Mouse (Mus musculus) 3134 (cell line): ENCODE results near the gene Olfr766-ps1.
"Not testable (repeated sequence)": the region's sequence is repeated elsewhere in the genome, so short reads cannot be mapped to it uniquely, and the experiment has no call there.

Experiments
- DNase-seq: peaks from one replicate; pipeline ENCODE4 v3.0.0-alpha.2; 2011; ENCODE audit warnings: low spot score; ENCODE audit not compliant: insufficient read length; ENCODE audit errors: extremely low read depth

Gene Olfr766-ps1

DNA sequence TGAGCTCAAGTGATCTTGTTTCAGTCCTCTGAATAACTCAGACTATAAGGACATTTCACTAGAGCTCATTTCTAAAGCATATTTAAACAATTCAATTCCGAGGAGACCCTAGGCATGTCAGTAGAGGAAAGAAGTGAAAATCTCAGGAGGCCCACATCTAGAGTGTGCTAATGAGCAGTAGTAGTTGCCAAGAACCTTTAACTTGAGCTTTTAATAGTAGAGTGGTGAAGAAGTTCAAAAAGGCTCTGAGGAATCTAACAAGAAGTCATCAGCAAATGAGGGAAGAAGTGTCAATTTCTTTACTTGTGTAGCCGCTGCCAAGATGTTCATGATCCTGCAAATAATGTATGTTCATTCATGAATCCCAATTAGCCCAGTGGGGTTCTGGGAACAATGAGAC is at the start of gene Olfr766-ps1:
Olfr766-ps1 (minus strand) TSS at position 101 of the 400 bp plus-strand sequence.
- DNase-seq: no peak

DNA sequence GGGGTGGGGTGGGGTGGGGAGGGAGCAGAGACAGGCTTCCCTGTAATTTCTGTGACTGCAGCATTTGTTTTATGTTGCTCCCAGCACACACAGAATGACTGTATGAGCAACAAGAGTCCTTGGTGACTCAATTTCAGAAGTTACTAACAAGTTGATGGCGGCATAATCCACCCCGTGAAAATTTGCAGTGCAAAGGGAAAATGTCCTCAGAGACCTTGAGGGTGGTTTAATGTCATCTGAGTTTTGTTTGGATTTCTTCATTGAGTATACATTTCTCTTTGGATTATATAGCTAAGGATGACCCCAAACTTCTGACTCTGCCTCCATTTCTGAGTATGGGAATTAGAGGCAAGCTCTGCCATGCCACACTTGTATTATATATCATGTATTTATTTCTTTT is 49.0 kb upstream of the Olfr766-ps1 start, which contains the start of gene Olfr769:
Olfr769 (minus strand) TSS at position 101 of the 400 bp plus-strand sequence.
- DNase-seq: no peak

DNA sequence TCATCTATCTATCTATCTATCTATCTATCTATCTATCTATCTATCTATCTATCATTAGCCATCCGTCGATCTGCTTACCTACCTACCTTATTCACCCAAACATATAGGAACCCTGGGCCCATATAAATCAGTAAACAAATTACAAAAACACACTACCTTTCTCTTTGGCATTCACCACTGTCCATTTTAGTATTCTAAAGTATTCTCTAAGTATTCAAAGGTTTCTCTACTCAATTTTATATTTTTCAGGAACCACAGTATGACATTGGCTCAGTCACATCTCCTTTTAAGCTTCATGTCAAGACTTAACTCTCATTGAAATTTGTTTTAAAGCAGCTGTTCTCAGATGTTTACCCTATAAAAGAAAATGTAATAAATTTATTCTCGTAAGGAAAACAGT is 46.4 kb upstream of the Olfr766-ps1 start:
- DNase-seq: no peak

DNA sequence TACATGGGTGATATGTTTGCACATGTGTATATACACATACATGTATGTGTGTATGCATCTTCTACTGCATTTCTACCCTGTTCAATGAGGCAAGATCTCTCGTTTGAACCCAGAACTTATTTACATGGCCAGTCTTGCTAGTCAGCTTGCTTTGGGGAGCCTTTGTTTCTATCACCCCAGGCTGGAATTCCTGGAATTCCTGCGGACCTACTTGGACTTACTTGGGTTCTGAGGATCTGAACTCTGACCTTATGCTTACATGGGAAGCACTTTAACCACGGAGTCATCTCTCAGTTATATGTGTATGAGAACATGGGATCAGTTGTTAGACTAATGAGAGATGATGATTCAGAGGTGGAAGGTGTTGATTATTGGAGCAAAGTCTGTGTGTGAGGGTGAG is 32.5 kb upstream of the Olfr766-ps1 start:
- DNase-seq: no peak

DNA sequence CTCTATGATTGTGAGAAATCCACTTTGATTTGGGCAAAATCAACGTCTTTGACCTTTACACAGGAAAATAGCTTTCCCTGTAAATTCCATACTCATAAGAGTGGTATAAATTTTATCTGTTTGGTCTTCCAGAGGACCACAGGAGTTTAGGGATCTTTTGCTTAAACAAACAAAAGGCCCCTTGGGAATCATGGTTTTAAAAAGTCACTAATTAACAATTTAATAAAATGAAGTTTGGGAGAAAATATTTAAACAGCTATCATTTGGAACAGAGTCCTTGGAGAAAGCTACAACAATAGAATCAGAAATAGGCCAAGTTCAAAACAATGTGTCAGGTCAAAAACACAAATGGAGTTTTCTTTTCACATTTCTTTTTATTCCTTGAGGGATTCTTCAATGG is 30.5 kb upstream of the Olfr766-ps1 start, which contains the start of gene Olfr768:
Olfr768 (minus strand) TSS at position 101 of the 400 bp plus-strand sequence.
- no peak for DNase-seq

DNA sequence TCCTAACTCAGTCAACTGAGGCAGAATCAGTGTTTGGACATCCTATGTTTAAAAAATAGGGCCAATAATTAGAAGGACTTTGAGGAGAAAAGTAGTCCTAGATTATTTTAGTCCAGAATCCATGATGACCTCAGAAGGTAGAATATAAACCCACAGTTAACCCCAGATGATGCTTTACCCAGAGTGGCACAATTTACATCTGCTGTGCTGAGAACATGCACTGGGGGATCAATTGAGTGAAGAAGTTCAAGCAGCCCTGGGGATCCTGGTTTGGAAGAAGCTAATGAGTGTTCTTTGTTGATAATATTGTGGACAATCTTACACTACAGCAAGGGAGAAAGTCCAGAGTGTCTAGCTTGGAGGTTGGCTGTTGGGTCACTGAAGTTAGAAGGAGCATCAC is 14.0 kb upstream of the Olfr766-ps1 start, which contains the start of gene Olfr767:
Olfr767 (minus strand) TSS at position 101 of the 400 bp plus-strand sequence.
- not testable (repeated sequence) for DNase-seq

DNA sequence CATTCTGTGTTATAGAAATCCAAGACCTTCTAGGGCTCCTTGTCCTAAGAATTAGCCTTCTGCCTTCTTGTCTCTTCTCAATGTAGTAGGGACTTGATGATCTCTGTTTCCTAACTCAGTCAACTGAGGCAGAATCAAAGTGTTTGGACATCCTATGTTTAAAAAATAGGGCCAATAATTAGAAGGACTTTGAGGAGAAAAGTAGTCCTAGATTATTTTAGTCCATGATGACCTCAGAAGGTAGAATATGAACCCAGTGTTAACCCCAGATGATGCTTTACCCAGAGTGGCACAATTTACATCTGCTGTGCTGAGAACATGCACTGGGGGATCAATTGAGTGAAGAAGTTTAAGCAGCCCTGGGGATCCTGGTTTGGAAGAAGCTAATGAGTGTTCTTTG is 18.9 kb downstream of the Olfr766-ps1 start, which contains the start of gene Olfr765:
Olfr765 (minus strand) TSS at position 101 of the 400 bp plus-strand sequence.
- not testable (repeated sequence) for DNase-seq

DNA sequence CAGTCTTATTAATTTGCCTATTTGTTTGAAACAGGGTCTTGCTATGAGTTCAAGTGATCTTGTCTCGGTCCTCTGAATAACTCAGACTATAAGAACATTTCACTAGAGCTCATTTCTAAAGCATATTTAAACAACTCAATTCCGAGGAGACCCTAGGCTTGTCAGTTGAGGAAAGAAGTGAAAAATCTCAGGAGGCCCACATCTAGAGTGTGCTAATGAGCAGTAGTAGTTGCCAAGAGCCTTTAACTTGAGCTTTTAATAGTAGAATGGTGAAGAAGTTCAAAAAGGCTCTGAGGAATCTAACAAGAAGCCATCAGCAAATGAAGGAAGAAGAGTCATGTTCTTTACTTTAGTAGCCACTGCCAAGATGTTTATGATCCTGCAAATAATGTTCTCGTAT is 29.0 kb downstream of the Olfr766-ps1 start, which contains the start of gene Olfr764-ps1:
Olfr764-ps1 (minus strand) TSS at position 101 of the 400 bp plus-strand sequence.
- no peak for DNase-seq

DNA sequence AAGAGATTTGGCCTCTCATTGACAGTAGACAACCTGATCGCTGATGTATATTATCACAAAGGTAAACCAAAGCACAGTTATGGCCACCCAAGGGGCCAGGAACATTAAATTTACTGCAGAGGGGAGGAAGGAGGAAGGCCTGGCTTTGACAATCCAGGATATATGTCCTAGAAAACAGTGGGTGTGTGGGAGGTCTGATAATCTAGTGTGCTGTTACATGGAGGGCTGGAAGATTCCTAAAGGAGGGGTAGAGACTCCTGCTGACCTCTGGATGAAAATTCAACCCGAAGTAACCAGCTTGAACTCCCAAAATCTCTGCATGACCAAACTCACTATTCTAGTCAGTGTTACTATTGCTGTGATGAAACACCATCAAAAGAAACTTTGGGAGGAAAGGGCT is 40.4 kb downstream of the Olfr766-ps1 start:
- DNase-seq: no peak

DNA sequence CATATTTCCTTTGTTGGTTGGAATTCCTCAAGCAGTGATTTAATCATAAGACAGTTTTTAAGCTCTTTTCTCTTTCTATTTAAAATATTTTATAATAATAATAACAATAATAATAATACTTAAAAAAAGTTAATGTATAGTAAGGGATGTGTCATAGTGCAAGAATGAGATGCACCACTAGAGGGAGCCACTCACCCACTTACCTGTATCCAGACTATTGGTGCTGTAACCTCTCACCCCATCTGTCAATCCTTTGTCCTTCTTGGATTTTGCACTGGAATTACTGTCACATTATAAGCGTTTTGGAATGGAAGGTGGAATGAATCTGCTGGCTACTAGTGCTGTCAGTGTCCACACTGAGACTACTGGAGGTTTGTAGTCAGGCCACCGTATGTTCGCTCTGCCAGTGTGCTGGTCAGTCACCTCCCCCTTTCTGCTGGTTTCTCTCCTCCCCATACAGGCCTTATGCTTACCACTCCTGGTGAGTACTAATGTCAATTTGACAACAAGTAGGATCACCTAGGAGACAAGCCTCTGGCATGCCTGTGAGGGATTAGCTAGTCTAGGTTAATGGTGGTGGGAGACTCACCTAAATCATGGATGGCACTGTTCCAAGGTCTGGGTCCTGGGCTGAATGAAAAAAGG is 42.6 kb downstream of the Olfr766-ps1 start:
- no peak for DNase-seq

DNA sequence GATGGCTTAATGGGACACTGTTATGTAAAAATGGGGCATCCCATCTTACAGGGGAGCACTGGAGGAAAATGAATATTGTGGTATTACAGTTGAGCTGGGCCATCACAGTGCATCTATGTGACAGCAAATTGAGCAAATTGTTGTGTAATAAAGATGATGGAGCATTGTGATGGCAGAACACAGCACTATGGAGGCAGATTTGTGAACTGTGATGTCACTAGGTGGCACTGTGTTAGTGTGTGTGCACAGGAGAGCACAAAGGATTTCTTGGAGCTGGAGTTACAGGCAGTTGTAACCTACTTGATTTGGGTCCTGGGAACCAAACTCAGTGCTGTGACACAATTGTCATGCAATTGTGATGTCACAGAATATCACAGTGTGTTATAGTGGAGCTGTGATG is 45.5 kb downstream of the Olfr766-ps1 start:
- DNase-seq: no peak

DNA sequence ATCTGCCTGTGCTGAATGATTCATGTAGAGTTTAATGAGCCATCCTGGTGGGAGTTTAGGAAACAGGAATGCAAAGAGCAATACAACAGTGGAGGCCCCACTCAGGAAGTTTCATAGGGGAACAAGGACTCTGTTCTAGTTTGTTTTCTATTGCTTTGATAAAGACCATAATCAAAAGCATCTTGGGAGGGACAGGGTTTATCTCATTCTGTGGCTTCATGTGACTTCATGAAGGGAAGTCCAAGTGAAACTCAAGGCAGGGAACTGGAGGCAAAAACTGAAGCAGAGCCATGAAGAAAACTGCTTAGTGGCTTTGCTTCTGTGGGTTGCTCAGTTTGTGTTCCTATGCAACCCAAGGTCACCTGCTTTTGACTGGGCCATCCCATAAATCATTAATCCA is 54.3 kb downstream of the Olfr766-ps1 start:
- no peak for DNase-seq
